Comparison of ENCODE assay signal across 16 mouse cellular contexts in the genomic region with DNA sequence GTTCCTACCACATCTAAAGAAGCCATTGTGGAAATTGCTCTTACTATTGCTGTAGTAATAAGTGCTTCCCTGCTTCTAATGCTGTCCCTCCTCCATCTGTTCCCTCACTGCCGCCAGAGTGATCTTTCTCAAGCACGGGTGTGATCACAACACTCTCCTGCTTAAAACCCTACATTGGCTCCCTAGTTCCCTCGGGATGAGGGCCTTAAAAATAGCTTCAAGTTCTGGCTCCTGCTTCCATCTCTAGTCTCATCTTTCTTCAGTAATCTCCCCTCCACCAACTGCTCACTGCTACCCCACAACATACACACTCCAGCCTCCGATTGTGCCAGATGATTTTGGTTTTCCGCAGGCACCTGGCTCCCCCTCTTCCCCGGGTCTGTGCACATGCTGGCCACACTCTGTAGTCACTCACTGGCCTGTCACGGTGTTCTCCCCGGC.
DNase-seq lines count a peak whose midpoint lies in the region; ATAC-seq lines count a peak whose summit lies in the region.
"Had no signal": no experiment of that assay in that cellular context is flagged by ENCODE, and none has a peak within 500 bp of the region (broad histone marks: within the 10 kb centered on the region; RNA-seq: fewer than 3 reads in every experiment).

No protein-coding gene starts in this region.

- no peaks in the 10 kb centered on the region for H3K9me3 ChIP-seq in kidney, embryonic 15.5 days (replicated peaks)
- H3K9me3 ChIP-seq: heart, embryonic 13.5 days; hindbrain, embryonic 10.5 days; intestine, embryonic 15.5 days had no signal

- H3K27ac ChIP-seq in kidney, embryonic 15.5 days: no peak overlapping the region
- H3K27ac ChIP-seq: heart, embryonic 13.5 days; hindbrain, embryonic 10.5 days; intestine, embryonic 15.5 days had no signal

- no peak overlapping the region for H3K4me3 ChIP-seq in kidney, embryonic 15.5 days (replicated peaks)
- H3K4me3 ChIP-seq: heart, embryonic 13.5 days; hindbrain, embryonic 10.5 days; intestine, embryonic 15.5 days had no signal

- no peaks in the 10 kb centered on the region for H3K4me1 ChIP-seq in kidney, embryonic 15.5 days
- H3K4me1 ChIP-seq: intestine, embryonic 15.5 days had no signal

- H3K9ac ChIP-seq in kidney, embryonic 15.5 days: no peak overlapping the region
- H3K9ac ChIP-seq: heart, embryonic 13.5 days; intestine, embryonic 15.5 days; lung, embryonic 14.5 days had no signal

- H3K27me3 ChIP-seq in kidney, embryonic 15.5 days: no peaks in the 10 kb centered on the region
- H3K27me3 ChIP-seq: heart, embryonic 13.5 days; intestine, embryonic 15.5 days had no signal

- WGBS in kidney, embryonic 15.5 days: 57% methylated on average over 8 of the region's 8 CpGs

- DNase-seq in frontal cortex, postnatal 36 days (ENCODE audit: low spot score in 2 of 2): no peak
- DNase-seq in left cerebral cortex, postnatal 14 days (ENCODE audit: low spot score in 2 of 2): peak; percentile 44 to 46
- no peak for DNase-seq in left cerebral cortex, postnatal 10 days (ENCODE audit: extremely low spot score in 1 of 2, low spot score in 2 of 2)
- DNase-seq in cerebellum, postnatal 10 days: peak; percentile 65 to 76
- DNase-seq: gastrocnemius, postnatal 36 days; kidney, postnatal 14 days; liver; lung, embryonic 14.5 days; retina, postnatal 1 day had no signal

- ATAC-seq in frontal cortex, adult (ENCODE audit: low TSS enrichment): peak; percentile 87
- ATAC-seq in CD4-positive, CD25-positive, alpha-beta regulatory T cell, adult 4 months: no peak
- no peak for ATAC-seq in kidney, embryonic 15.5 days (replicated peaks; ENCODE audit: low FRiP score)
- ATAC-seq: intestine, embryonic 15.5 days; midbrain, embryonic 16.5 days had no signal

- H3K36me3 ChIP-seq in kidney, embryonic 15.5 days: no peaks in the 10 kb centered on the region
- H3K36me3 ChIP-seq: heart, embryonic 13.5 days; hindbrain, embryonic 10.5 days; intestine, embryonic 15.5 days had no signal

- intact Hi-C loops in left cerebral cortex, postnatal 14 days (cut with DNase I): loop anchor here (10.0 kb wide), 1 partner anchor 405 kb away; no protein-coding TSS in a partner anchor
- intact Hi-C loops in left cerebral cortex, postnatal 10 days (cut with DNase I): no loop called here

- no peak overlapping the region for H3K4me2 ChIP-seq in kidney, embryonic 15.5 days
- H3K4me2 ChIP-seq: heart, embryonic 13.5 days; intestine, embryonic 15.5 days; lung, embryonic 14.5 days had no signal

Comparison
In these comparisons a context has a peak if more than half of its experiments do, and no peak if none do; other contexts are left out.
1. DNase-seq: peak in left cerebral cortex, postnatal 14 days (2 of 2) and cerebellum, postnatal 10 days (2 of 2); none in frontal cortex, postnatal 36 days (0 of 2) and left cerebral cortex, postnatal 10 days (0 of 2).